Mouse (Mus musculus): ENCODE measurements around the gene Il23a.

DNA sequence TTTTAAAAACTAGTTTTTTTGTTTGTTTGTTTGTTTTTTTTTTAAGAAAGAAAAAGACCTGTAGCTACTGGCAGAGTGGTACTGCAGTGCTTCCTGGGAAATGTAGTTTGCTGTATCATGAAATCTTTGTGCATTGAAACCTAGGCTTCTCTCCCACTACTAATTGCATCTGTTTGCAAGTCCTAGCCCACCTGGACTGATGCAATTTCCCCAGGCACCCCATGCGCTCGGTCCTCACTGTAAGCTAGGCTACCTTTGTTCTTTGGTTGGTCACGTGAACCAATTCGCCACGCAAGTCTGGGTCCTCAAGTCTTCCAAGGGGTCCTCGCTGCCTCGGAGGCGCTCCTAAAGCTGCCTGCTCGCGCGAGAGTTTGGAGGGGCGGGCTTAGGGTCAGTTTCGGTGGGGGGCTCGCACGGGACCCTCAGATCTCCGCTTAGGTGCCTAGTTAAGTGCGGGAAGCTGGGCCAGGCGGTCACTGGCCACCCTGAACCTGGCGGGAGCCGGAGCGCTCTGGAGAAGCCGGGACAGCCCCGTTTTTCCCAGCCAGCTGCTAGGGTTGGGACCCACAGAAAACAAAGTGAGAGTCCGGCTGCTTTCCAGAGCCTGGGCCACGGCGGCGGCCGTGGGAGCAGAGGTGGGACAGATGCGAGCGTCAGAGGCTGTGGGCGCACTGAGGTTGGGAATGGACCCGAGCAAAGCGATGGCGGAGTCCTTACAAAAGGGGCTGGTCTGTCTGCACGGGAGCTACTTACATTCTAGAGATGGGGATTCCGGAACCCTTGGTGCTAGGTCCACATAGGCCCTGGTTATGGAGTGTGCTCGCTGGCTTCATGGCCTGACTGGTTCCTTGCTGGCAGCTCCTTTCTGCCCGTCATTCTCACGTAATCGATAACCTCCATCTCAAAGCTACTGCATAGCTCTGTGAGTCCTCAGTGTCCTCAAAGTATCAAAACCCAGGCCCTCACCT lies 23.9 kb upstream of the Il23a start, which contains the start of gene Cnpy2:
- TF ChIP-seq CTCF (IDR thresholded peaks at IDR 0.05; ENCODE audit: insufficient read depth, low read length) (no peak), POLR2A (IDR thresholded peaks at IDR 0.05; ENCODE audit: borderline replicate concordance, extremely low read depth, low read depth, low read length) (peak; percentile 41; the same call in 1 of the 2 replicates)

Measured in lung, adult 2 months (tissue).